Mouse (Mus musculus) brain, embryonic 14.5 days (tissue): Measurements from ENCODE around the gene Pax8. TPM values are rescaled to one million over a fixed set of nuclear protein-coding genes. Genes with fewer than 3 reads are reported as not detected.

ENCODE experiments used
- DNase-seq: peaks from one replicate; pipeline ENCODE4 v3.0.0-alpha.2; 2011; ENCODE audit warnings: low read depth
- CTCF ChIP-seq: fragments of 200-500 bp; IDR thresholded peaks from 2 replicates; pipeline ENCODE4 v1.5.1; 2012; ENCODE audit warnings: inconsistent platforms, mild to moderate bottlenecking, moderate library complexity, borderline replicate concordance; ENCODE audit not compliant: insufficient read depth, insufficient read length; ENCODE audit errors: extremely low read depth
- POLR2A ChIP-seq: fragments of 200-500 bp; IDR thresholded peaks from 2 replicates; pipeline ENCODE4 v1.6.1; 2012; ENCODE audit warnings: mild to moderate bottlenecking, inconsistent platforms, borderline replicate concordance; ENCODE audit not compliant: poor library complexity, insufficient read depth, insufficient read length, severe bottlenecking; ENCODE audit errors: extremely low read depth
- polyA plus RNA-seq: library from polyadenylated mRNA; depleted of rRNA; stranded (reverse); fragments of >200 nt; gene quantifications from 2 replicates; pipeline ENCODE4 v1.2.3, GENCODE M21; 2012; rRNA removed

Pax8 gene
- polyA plus RNA-seq, 1 experiment = 9.4 TPM

GRCm38 (mm10) chr2:24385111-24385961 lies 90.1 kb downstream of the Pax8 start:
- TF ChIP-seq CTCF = no peak
- TF ChIP-seq POLR2A = no peak
- DNase-seq = no peak

- DNase-seq = no peak
- TF ChIP-seq POLR2A (no peak), CTCF (no peak)
These were observed 91.0 kb downstream of the Pax8 start for GRCm38 (mm10) chr2:24384393-24384792.

GRCm38 (mm10) chr2:24383636-24384035 lies 91.8 kb downstream of the Pax8 start:
- DNase-seq = no peak
- TF ChIP-seq POLR2A (no peak), CTCF (no peak)

- TF ChIP-seq POLR2A = no peak
- TF ChIP-seq CTCF = no peak
- no peak for DNase-seq
These were observed 92.8 kb downstream of the Pax8 start for GRCm38 (mm10) chr2:24382456-24383230.

- no peak for DNase-seq
- TF ChIP-seq POLR2A = no peak
- no peak for TF ChIP-seq CTCF
These were observed 96.5 kb downstream of the Pax8 start for GRCm38 (mm10) chr2:24378747-24379450.

Other genes with a start within 250 kb of the Pax8 start
- gene Il1f5, start 198.6 kb downstream of the Pax8 start, polyA plus RNA-seq = 0.07 TPM in 1 of 2 replicates, not detected in the other
- not detected in 2 replicates for gene Il1f10, start 184.4 kb downstream of the Pax8 start, polyA plus RNA-seq
- 0.08 and 0.15 TPM in 2 replicates for gene Il1rn, start 138.7 kb downstream of the Pax8 start, polyA plus RNA-seq
- gene Psd4, start 108.0 kb downstream of the Pax8 start, polyA plus RNA-seq = 0.42 and 0.53 TPM in 2 replicates